Mouse (Mus musculus) retina, adult 2 months (tissue): ENCODE measurements around the gene Cd79b.
"Not testable (repeated sequence)": the region's sequence is repeated elsewhere in the genome, so short reads cannot be mapped to it uniquely, and the experiment has no call there.

Source experiments
- DNase-seq: peaks from one replicate; pipeline ENCODE4 v3.0.0-alpha.2; 2012; ENCODE audit warnings: low read depth, low spot score

Cd79b gene

GRCm38 (mm10) chr11:106314333-106314812 is at the start of gene Cd79b:
Gene Cd79b, minus strand, starts transcription at chr11:106314762.
- no peak for DNase-seq

GRCm38 (mm10) chr11:106359350-106359749 is 44.8 kb upstream of the Cd79b start:
- DNase-seq = no peak

GRCm38 (mm10) chr11:106355382-106356128 is 41.0 kb upstream of the Cd79b start:
- no peak for DNase-seq

- DNase-seq = no peak
These were observed 39.6 kb upstream of the Cd79b start for GRCm38 (mm10) chr11:106354181-106354580.

- DNase-seq = no peak
These were observed 38.6 kb upstream of the Cd79b start, which contains the start of gene Scn4a for GRCm38 (mm10) chr11:106353188-106353587. Gene Scn4a, minus strand, starts transcription at chr11:106353288.

- DNase-seq = no peak
These were observed 37.4 kb upstream of the Cd79b start for GRCm38 (mm10) chr11:106351941-106352340.

- DNase-seq = no peak
These were observed 36.7 kb upstream of the Cd79b start for GRCm38 (mm10) chr11:106351253-106351652.

- DNase-seq = no peak
These were observed 36.3 kb upstream of the Cd79b start for GRCm38 (mm10) chr11:106350853-106351252.

GRCm38 (mm10) chr11:106349772-106350171 is 35.2 kb upstream of the Cd79b start:
- DNase-seq = no peak

- peak; percentile 75 for DNase-seq
These were observed 30.3 kb upstream of the Cd79b start for GRCm38 (mm10) chr11:106344910-106345309.

GRCm38 (mm10) chr11:106340990-106341520 is 26.5 kb upstream of the Cd79b start:
- no peak for DNase-seq

GRCm38 (mm10) chr11:106339323-106339722 is 24.8 kb upstream of the Cd79b start:
- DNase-seq = not testable (repeated sequence)

- DNase-seq = no peak
These were observed 24.3 kb upstream of the Cd79b start for GRCm38 (mm10) chr11:106338870-106339269.

GRCm38 (mm10) chr11:106338029-106338428 is 23.5 kb upstream of the Cd79b start:
- DNase-seq = no peak

GRCm38 (mm10) chr11:106334066-106334465 is 19.5 kb upstream of the Cd79b start:
- DNase-seq = no peak

GRCm38 (mm10) chr11:106332458-106332857 is 17.9 kb upstream of the Cd79b start:
- DNase-seq = peak; percentile 18

GRCm38 (mm10) chr11:106329682-106330081 is 15.1 kb upstream of the Cd79b start:
- peak; percentile 50 for DNase-seq

GRCm38 (mm10) chr11:106329128-106329527 is 14.6 kb upstream of the Cd79b start:
- DNase-seq = no peak

GRCm38 (mm10) chr11:106328521-106328920 is 14.0 kb upstream of the Cd79b start:
- no peak for DNase-seq

GRCm38 (mm10) chr11:106326475-106326874 is 11.9 kb upstream of the Cd79b start:
- DNase-seq = no peak

- DNase-seq = no peak
These were observed 11.1 kb upstream of the Cd79b start for GRCm38 (mm10) chr11:106325566-106326206.

GRCm38 (mm10) chr11:106324858-106325257 is 10.3 kb upstream of the Cd79b start:
- no peak for DNase-seq
